Mouse (Mus musculus) cerebellum, adult 8-10 months (tissue): ENCODE results near the gene Taf3.
A peak's percentile ranks its signal among the peaks of the same experiment; 100 is the strongest.

ENCODE experiments used
- DNase-seq: peaks from one replicate; pipeline ENCODE4 v3.0.0; 2022

Gene Taf3

GRCm38 (mm10) chr2:10048461-10048860 is at the start of gene Taf3:
Taf3 (minus strand) TSS chr2:10048596.
- peak; percentile 92 for DNase-seq

GRCm38 (mm10) chr2:10094327-10095100 is 46.1 kb upstream of the Taf3 start:
- no peak for DNase-seq

- DNase-seq, result no peak
Measured at GRCm38 (mm10) chr2:10087256-10087850, 39.0 kb upstream of the Taf3 start.

DNA sequence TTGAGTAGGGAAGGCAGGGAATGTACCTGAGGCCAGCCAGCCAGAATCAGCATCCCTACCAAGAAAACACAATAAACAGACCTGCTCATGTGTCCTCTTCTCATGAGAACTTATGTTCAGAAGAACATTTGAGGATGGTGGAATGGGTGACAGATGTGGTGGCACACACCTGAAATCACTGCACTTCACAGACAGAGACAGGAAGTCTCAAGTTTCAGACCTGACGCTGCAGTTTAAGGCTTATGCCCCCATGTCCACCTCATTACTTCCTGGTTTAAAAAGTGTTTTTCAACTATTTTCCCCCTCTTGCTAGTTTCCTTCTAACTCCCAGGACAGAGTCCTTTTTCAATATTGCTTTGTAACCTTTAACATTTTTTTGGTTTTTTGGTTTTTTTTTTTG is 34.3 kb upstream of the Taf3 start:
- no peak for DNase-seq

- no peak for DNase-seq
Measured at GRCm38 (mm10) chr2:10081453-10082080, 33.2 kb upstream of the Taf3 start.

DNA sequence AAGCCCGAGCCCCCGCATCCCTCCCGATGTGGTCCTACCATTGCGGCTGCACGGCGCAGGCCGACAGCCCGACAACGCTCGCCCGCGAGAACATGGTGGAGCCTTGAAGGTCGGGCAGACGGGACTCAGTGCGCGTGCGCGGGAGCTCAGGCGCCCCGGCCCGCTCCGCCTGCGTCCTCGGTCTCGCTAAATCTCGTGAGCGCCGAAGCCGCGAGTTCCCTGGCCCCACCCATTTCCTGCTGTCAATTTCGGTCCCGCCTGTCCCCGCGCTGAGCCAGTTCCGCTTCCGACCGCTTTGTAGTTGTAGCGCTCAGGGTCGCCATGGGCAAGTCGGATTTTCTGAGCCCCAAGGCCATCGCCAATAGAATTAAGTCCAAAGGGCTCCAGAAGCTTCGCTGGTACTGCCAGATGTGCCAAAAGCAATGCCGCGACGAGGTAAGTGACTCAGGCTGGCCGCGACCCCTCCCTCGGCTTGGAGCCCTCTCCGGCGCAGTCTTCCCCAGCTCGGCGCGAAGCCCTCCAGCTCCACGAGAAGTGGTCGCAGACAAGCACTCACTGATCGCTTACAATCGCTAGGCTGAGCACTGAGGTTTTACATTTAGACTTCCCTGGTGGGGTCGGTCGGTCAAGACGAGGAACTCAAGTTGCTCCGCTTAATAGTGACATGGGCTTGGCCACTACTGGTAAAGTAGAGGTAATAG is 32.1 kb upstream of the Taf3 start, which contains the start of the genes Atp5c1 and Kin:
Gene Atp5c1 (minus strand): TSS at position 201 of the 701 bp plus-strand sequence.
Gene Kin (plus strand): TSS at position 284 of the 701 bp plus-strand sequence.
- peak; percentile 96 for DNase-seq

GRCm38 (mm10) chr2:10079745-10080309 is 31.4 kb upstream of the Taf3 start:
- DNase-seq, result no peak

DNA sequence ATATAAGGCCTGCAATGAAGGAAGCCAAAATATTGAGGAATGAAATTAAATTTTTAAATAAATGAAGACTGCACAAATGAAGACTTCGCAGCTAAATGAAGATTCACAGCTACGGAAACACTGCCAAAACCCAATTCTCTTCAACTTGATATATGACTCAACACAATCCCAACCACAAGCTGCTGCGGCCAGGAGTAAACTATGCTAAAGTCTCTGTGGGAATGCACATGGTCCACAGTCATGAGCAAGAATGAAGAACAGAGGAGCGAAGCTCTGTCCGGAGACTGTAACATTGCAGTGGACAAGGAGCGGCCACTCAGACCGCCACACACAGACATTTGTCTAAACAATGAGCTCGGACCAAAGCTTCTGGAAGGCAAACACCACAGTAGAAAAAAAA is 28.3 kb upstream of the Taf3 start:
- DNase-seq, result no peak

DNA sequence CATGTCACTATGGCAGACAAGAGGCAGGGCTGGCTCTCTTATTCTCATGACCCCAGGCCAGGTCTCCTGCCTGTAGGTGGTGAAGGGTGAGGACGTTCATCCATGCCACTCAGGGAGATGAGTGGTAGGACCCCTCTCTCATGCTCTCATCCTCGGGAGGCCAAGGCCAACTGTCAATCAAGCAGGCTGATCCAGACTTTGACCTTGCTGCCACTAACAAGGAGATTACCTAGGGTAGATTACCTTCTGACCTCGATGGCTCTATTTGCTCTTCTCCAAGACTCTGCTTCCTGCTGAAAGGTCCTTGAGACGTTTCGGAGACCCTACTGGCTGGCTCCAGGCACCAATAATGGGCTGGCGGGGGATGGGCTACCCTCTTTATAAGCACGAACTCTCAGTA is 26.1 kb upstream of the Taf3 start:
- DNase-seq, result no peak

- DNase-seq, result no peak
Measured at GRCm38 (mm10) chr2:10071751-10072150, 23.4 kb upstream of the Taf3 start.

- no peak for DNase-seq
Measured at GRCm38 (mm10) chr2:10058836-10059235, 10.4 kb upstream of the Taf3 start.

GRCm38 (mm10) chr2:10051996-10052395 is 3.6 kb upstream of the Taf3 start:
- no peak for DNase-seq

DNA sequence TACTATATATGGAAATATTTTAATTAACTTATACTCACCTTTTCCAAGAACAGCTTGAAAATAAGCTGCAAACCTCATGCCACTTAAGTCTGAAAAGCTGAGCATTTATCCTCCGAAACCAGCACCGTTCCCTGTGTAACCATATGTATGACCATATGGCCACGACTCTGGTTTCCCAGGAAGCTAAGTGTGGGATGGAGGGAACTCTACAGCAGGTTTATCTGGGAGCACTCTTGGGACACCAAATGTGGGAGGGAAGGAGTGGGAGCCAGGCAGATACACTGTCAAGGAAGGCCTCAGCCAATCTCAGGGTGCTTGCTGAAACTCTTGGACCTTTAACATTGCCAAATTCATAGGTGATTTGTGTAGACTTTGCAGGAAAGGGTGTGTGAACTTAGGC is 2.5 kb upstream of the Taf3 start:
- DNase-seq, result no peak

GRCm38 (mm10) chr2:10049456-10049855 is 1.1 kb upstream of the Taf3 start:
- DNase-seq, result no peak

- DNase-seq, result no peak
Measured at GRCm38 (mm10) chr2:10047758-10048436, 499 bp downstream of the Taf3 start.

GRCm38 (mm10) chr2:10034976-10035375 is 13.4 kb downstream of the Taf3 start:
- DNase-seq, result no peak

DNA sequence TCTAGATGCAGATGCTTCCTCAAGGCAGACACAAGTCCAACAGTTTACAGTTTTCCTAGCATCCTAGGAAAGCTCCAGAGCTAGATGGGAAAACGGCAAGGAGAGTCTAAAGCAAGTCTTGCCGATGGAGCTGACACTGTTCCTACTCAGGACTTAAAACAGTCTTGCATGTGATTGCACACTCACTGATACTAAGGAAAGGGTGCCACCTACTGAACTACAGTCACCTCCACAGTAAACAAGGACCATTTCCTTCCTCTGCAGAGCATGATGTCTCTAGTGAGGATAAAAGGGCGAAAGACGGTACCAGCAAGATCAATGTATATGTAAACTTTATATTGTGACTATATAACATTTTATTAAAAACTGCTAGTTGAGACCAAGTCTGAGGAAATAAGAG is 14.7 kb downstream of the Taf3 start:
- DNase-seq, result no peak

DNA sequence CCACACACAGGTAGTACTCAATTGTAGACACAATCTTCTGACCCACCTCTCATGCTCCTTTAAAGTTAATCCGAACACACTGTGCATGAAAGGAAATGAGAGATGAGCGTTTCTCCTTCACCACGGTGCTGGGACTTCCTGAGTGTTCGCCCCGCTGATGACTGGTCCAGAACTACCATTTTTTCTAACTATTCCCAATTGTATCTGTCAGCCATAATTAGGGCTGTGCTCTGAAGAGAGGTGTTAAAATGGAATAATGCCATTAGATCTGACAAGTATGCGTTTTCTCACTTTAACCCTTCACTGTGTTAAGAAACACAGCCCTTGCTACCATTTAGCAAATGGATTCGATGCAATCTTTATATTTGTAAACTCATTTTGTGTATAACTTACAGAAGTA is 18.6 kb downstream of the Taf3 start:
- DNase-seq, result no peak

DNA sequence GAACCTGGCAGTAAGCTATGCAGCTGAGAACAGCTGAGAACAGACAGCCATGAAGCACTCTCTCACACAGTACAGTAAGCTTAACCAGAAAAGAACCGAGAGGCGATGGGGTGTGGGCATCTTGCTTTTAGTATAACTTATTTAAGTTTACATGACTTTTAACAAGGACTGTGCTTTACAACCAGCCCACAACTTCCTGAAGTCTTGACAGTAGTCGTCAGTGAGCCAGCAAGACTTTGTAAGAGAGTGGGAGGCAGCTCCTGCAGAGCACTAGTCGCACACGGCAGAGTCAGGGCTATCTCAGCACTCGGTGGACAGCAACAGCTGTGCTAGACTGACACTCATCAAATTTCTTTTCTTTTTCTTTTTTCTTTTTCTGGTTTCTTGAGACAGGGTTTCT is 24.1 kb downstream of the Taf3 start:
- DNase-seq, result no peak

DNA sequence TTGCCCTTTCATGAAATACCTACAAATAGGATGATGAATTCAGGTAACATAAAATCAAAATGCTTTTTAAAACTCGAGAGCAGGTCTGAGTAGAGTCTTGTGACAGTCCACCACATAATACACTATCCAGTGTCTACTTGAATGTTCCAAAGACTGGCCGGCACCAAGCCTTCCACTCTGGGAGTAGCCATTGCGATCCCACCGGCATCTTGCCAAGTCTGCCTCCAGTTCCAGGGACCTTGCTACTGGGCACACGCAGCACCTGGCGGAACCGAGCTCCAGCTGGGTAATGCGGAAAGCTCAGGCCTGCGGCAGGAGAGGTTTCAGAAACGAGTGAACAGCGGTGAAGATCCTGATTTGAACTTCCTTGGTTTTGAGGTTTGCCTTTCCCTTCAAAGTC is 27.1 kb downstream of the Taf3 start:
- DNase-seq, result peak; percentile 43

GRCm38 (mm10) chr2:10014951-10015635 is 33.3 kb downstream of the Taf3 start:
- no peak for DNase-seq
